ENCODE assay signal across 6 mouse cellular contexts in genomic region chr10:114963656-114964055, GRCm38 (mm10).
"Had no signal": no experiment of that assay in that cellular context is flagged by ENCODE, and none has a peak within 500 bp of the region (broad histone marks: within the 10 kb centered on the region; RNA-seq: fewer than 3 reads in every experiment).

No protein-coding gene starts in this region.

- DNase-seq: kidney, postnatal 25 days; layer of hippocampus, adult 9-11 months; lung, adult 2 months; lung, postnatal 36 days; right cerebral cortex, postnatal 14 days; thymus, postnatal 36 days had no signal
